Mouse (Mus musculus) intestine, embryonic 15.5 days (tissue): ENCODE results near the gene Card10. TPM values are rescaled to one million over a fixed set of nuclear protein-coding genes. Genes with fewer than 3 reads are reported as not detected.
"Not testable (repeated sequence)": the region's sequence is repeated elsewhere in the genome, so short reads cannot be mapped to it uniquely, and the experiment has no call there.

Experiments
- ATAC-seq: fragments of 200-750 bp; cut with Nextera tagmentation; 2 replicates; pipeline ENCODE4 v1.8.0; 2017; ENCODE audit warnings: moderate TSS enrichment, moderate library complexity
- H3K27ac ChIP-seq: fragments of 300-500 bp; sonication (generic); 2 replicates; pipeline ENCODE4 v1.5.1; 2015; ENCODE audit warnings: mild to moderate bottlenecking, inconsistent platforms
- H3K27me3 ChIP-seq: fragments of 300-500 bp; sonication (generic); replicated peaks from 2 replicates; pipeline ENCODE4 v1.6.1; 2015; ENCODE audit warnings: inconsistent platforms
- H3K36me3 ChIP-seq: fragments of 300-500 bp; sonication (generic); 2 replicates; pipeline ENCODE4 v1.6.1; 2015; ENCODE audit warnings: inconsistent platforms
- H3K4me1 ChIP-seq: fragments of 300-500 bp; sonication (generic); replicated peaks from 2 replicates; pipeline ENCODE4 v1.6.1; 2015; ENCODE audit warnings: inconsistent platforms
- H3K4me2 ChIP-seq: fragments of 300-500 bp; sonication (generic); replicated peaks from 2 replicates; pipeline ENCODE4 v1.6.1; 2015; ENCODE audit warnings: mild to moderate bottlenecking, inconsistent platforms
- H3K4me3 ChIP-seq: fragments of 300-500 bp; sonication (generic); replicated peaks from 2 replicates; pipeline ENCODE4 v1.5.1; 2015; ENCODE audit warnings: inconsistent platforms
- H3K9ac ChIP-seq: fragments of 300-500 bp; sonication (generic); 2 replicates; pipeline ENCODE4 v1.6.1; 2015; ENCODE audit warnings: inconsistent platforms
- H3K9me3 ChIP-seq: fragments of 300-500 bp; sonication (generic); 2 replicates; pipeline ENCODE4 v1.6.1; 2016; ENCODE audit warnings: inconsistent platforms
- WGBS: fragments of 180-500 bp; shearing (Covaris S2); methylation state at CpG from one replicate; pipeline ENCODE4 v1.1.7; 2015; 5-methylcytosine and 5-hydroxymethylcytosine counted together
- polyA plus RNA-seq: library from polyadenylated mRNA; unstranded; fragments of >200 nt; fragmentation: Nextera tagmentation; extraction: Ambion mirVana; gene quantifications from 2 replicates; pipeline ENCODE4 v1.2.1, GENCODE M21; 2015

Card10 gene
- polyA plus RNA-seq, result 6.9 and 7.3 TPM in 2 replicates

GRCm38 (mm10) chr15:78802776-78803391 lies at the start of gene Card10:
Card10 (minus strand) TSS chr15:78803042.
- Histone ChIP-seq H3K36me3 (no peaks in the 10 kb centered on the region), H3K27me3 (peaks cover 10% of the 10 kb centered on the region; the same call in 1 of the 2 replicates), H3K4me2 (peak within 1 kb of the TSS; percentile 94), H3K4me3 (peak within 1 kb of the TSS; percentile 68), H3K4me1 (peaks cover 42% of the 10 kb centered on the region), H3K9ac (peak within 1 kb of the TSS; percentile 78), H3K27ac (peak within 1 kb of the TSS; percentile 80), H3K9me3 (no peaks in the 10 kb centered on the region)
- WGBS, result 1% methylated on average over 65 of the region's 70 CpGs
- peak; percentile 77 for ATAC-seq

GRCm38 (mm10) chr15:78851505-78852153 lies 48.8 kb upstream of the Card10 start:
- H3K9ac ChIP-seq, result no peak overlapping the region
- H3K27me3 ChIP-seq, result no peaks in the 10 kb centered on the region
- 12% methylated on average over 13 of the region's 13 CpGs for WGBS
- peaks cover 14% of the 10 kb centered on the region for H3K36me3 ChIP-seq
- peak overlapping the region; percentile 51 for H3K4me2 ChIP-seq
- ATAC-seq, result peak; percentile 66
- H3K4me3 ChIP-seq, result no peak overlapping the region
- H3K27ac ChIP-seq, result peak overlapping the region; percentile 84
- H3K9me3 ChIP-seq, result no peaks in the 10 kb centered on the region
- peaks cover 46% of the 10 kb centered on the region for H3K4me1 ChIP-seq

- ATAC-seq, result no peak
- Histone ChIP-seq H3K36me3 (peaks cover 17% of the 10 kb centered on the region), H3K4me2 (peak overlapping the region; percentile 38; the same call in 1 of the 2 replicates), H3K4me3 (no peak overlapping the region), H3K4me1 (peaks cover 53% of the 10 kb centered on the region), H3K27ac (peak overlapping the region; percentile 84), H3K9me3 (no peaks in the 10 kb centered on the region), H3K27me3 (no peaks in the 10 kb centered on the region), H3K9ac (no peak overlapping the region; the same call in 1 of the 2 replicates)
- WGBS, result 54% methylated on average over 6 of the region's 6 CpGs
These were observed 48.1 kb upstream of the Card10 start for GRCm38 (mm10) chr15:78850944-78851343.

GRCm38 (mm10) chr15:78850059-78850824 lies 47.4 kb upstream of the Card10 start:
- Histone ChIP-seq H3K27ac (peak overlapping the region; percentile 84), H3K4me2 (peak overlapping the region; percentile 24; the same call in 1 of the 2 replicates), H3K4me3 (no peak overlapping the region), H3K9me3 (no peaks in the 10 kb centered on the region), H3K9ac (peak overlapping the region; percentile 10; the same call in 1 of the 2 replicates), H3K4me1 (peaks cover 58% of the 10 kb centered on the region), H3K36me3 (peaks cover 18% of the 10 kb centered on the region), H3K27me3 (no peaks in the 10 kb centered on the region)
- ATAC-seq, result peak; percentile 81
- WGBS, result 50% methylated on average over 15 of the region's 15 CpGs

GRCm38 (mm10) chr15:78849485-78849884 lies 46.6 kb upstream of the Card10 start:
- H3K9ac ChIP-seq, result 0 out of 2 replicates have a peak overlapping the region, but pooled peaks have one; percentile 10
- WGBS, result 79% methylated on average over 12 of the region's 12 CpGs
- H3K4me1 ChIP-seq, result peaks cover 64% of the 10 kb centered on the region
- no peak overlapping the region for H3K4me3 ChIP-seq
- H3K4me2 ChIP-seq, result no peak overlapping the region
- H3K27ac ChIP-seq, result peak overlapping the region; percentile 84
- ATAC-seq, result no peak
- H3K36me3 ChIP-seq, result peaks cover 18% of the 10 kb centered on the region
- H3K27me3 ChIP-seq, result no peaks in the 10 kb centered on the region
- no peaks in the 10 kb centered on the region for H3K9me3 ChIP-seq

- Histone ChIP-seq H3K9me3 (no peaks in the 10 kb centered on the region), H3K4me2 (no peak overlapping the region), H3K4me1 (peaks cover 70% of the 10 kb centered on the region), H3K36me3 (peaks cover 18% of the 10 kb centered on the region), H3K4me3 (no peak overlapping the region), H3K9ac (no peak overlapping the region), H3K27ac (peak overlapping the region; percentile 84; the same call in 1 of the 2 replicates), H3K27me3 (no peaks in the 10 kb centered on the region)
- no peak for ATAC-seq
- WGBS, result 30% methylated on average over 5 of the region's 5 CpGs
These were observed 45.6 kb upstream of the Card10 start for GRCm38 (mm10) chr15:78848467-78848866.

- peaks cover 18% of the 10 kb centered on the region for H3K36me3 ChIP-seq
- H3K27ac ChIP-seq, H3K27me3 ChIP-seq, H3K9me3 ChIP-seq, H3K9ac ChIP-seq, H3K4me2 ChIP-seq, ATAC-seq, H3K4me3 ChIP-seq: not testable (repeated sequence)
- peaks cover 70% of the 10 kb centered on the region for H3K4me1 ChIP-seq
- WGBS, result 77% methylated on average over 7 of the region's 7 CpGs
These were observed 44.0 kb upstream of the Card10 start for GRCm38 (mm10) chr15:78846805-78847204.

- Histone ChIP-seq H3K4me3 (no peak overlapping the region), H3K4me2 (peak overlapping the region; percentile 83), H3K4me1 (peaks cover 71% of the 10 kb centered on the region), H3K9ac (0 out of 2 replicates have a peak overlapping the region, but pooled peaks have one; percentile 22), H3K9me3 (no peaks in the 10 kb centered on the region), H3K27ac (peak overlapping the region; percentile 94), H3K27me3 (no peaks in the 10 kb centered on the region), H3K36me3 (peaks cover 18% of the 10 kb centered on the region)
- WGBS, result 69% methylated on average over 8 of the region's 8 CpGs
- ATAC-seq, result no peak
These were observed 43.5 kb upstream of the Card10 start for GRCm38 (mm10) chr15:78846352-78846751.

GRCm38 (mm10) chr15:78845867-78846266 lies 43.0 kb upstream of the Card10 start:
- H3K27ac ChIP-seq, result peak overlapping the region; percentile 94
- no peaks in the 10 kb centered on the region for H3K9me3 ChIP-seq
- peaks cover 70% of the 10 kb centered on the region for H3K4me1 ChIP-seq
- WGBS, result 68% methylated on average over 8 of the region's 8 CpGs
- no peak for ATAC-seq
- H3K4me3 ChIP-seq, result 0 out of 2 replicates have a peak overlapping the region, but pooled peaks have one; percentile 3
- peaks cover 18% of the 10 kb centered on the region for H3K36me3 ChIP-seq
- H3K9ac ChIP-seq, result peak overlapping the region; percentile 22; the same call in 1 of the 2 replicates
- H3K27me3 ChIP-seq, result no peaks in the 10 kb centered on the region
- peak overlapping the region; percentile 83 for H3K4me2 ChIP-seq

- peak; percentile 29; the same call in 1 of the 2 replicates for ATAC-seq
- peaks cover 70% of the 10 kb centered on the region for H3K4me1 ChIP-seq
These were observed 42.5 kb upstream of the Card10 start for GRCm38 (mm10) chr15:78845321-78845720.

GRCm38 (mm10) chr15:78844791-78845190 lies 41.9 kb upstream of the Card10 start:
- Histone ChIP-seq H3K4me3 (peak overlapping the region; percentile 73; the same call in 1 of the 2 replicates), H3K9ac (peak overlapping the region; percentile 1), H3K4me1 (peaks cover 70% of the 10 kb centered on the region), H3K36me3 (peaks cover 16% of the 10 kb centered on the region), H3K27me3 (no peaks in the 10 kb centered on the region), H3K4me2 (peak overlapping the region; percentile 83), H3K9me3 (no peaks in the 10 kb centered on the region), H3K27ac (peak overlapping the region; percentile 94)
- peak; percentile 64 for ATAC-seq
- WGBS, result 15% methylated on average over 9 of the region's 9 CpGs

More at GRCm38 (mm10) chr15:78845321-78845720, 42.5 kb upstream of the Card10 start:
- peak overlapping the region; percentile 22; the same call in 1 of the 2 replicates for H3K9ac ChIP-seq
- no peaks in the 10 kb centered on the region for H3K9me3 ChIP-seq
- peak overlapping the region; percentile 83 for H3K4me2 ChIP-seq
- peak overlapping the region; percentile 94 for H3K27ac ChIP-seq
- 0 out of 2 replicates have a peak overlapping the region, but pooled peaks have one; percentile 3 for H3K4me3 ChIP-seq
- peaks cover 18% of the 10 kb centered on the region for H3K36me3 ChIP-seq
- WGBS, result 36% methylated on average over 11 of the region's 11 CpGs
- H3K27me3 ChIP-seq, result no peaks in the 10 kb centered on the region
